Mouse (Mus musculus) CH12.LX (cell line): ENCODE measurements around the gene Grid1.

Experiments
- CHD2 ChIP-seq: IDR thresholded peaks from 2 replicates; pipeline ENCODE4 v1.6.1; 2011; ENCODE audit warnings: low read length, improper control_type of control experiment
- CTCF ChIP-seq, 2 experiments: IDR thresholded peaks in 1 of 2; conservative IDR thresholded peaks in 1 of 2; 2 replicates each; pipeline ENCODE4 v1.5.1; 2011 to 2012; ENCODE audit warnings: low read depth in 2 of 2, low read length in 2 of 2, improper control_type of control experiment in 1 of 2, inconsistent platforms in 1 of 2, mild to moderate bottlenecking in 1 of 2, moderate library complexity in 1 of 2
- ELF1 ChIP-seq: IDR thresholded peaks from 2 replicates; pipeline ENCODE4 v1.6.1; 2014; ENCODE audit warnings: low read depth, mild to moderate bottlenecking, inconsistent platforms, low read length, improper control_type of control experiment
- EP300 ChIP-seq: IDR thresholded peaks from 2 replicates; pipeline ENCODE4 v1.6.1; 2011; ENCODE audit warnings: low read length, improper control_type of control experiment
- HCFC1 ChIP-seq: IDR thresholded peaks from 2 replicates; pipeline ENCODE4 v1.6.1; 2012; ENCODE audit warnings: low read depth, mild to moderate bottlenecking, inconsistent platforms, low read length, improper control_type of control experiment
- MAX ChIP-seq: IDR thresholded peaks from 2 replicates; pipeline ENCODE4 v1.6.1; 2011; ENCODE audit warnings: low read length, improper control_type of control experiment
- MAZ ChIP-seq: IDR thresholded peaks from 2 replicates; pipeline ENCODE4 v1.6.1; 2012; ENCODE audit warnings: low read depth, mild to moderate bottlenecking, inconsistent platforms, low read length, improper control_type of control experiment, moderate library complexity
- POLR2A ChIP-seq: IDR thresholded peaks from 2 replicates; pipeline ENCODE4 v1.6.1; 2011; ENCODE audit warnings: low read depth, mild to moderate bottlenecking, improper control_type of control experiment, low read length
- RAD21 ChIP-seq: IDR thresholded peaks from 2 replicates; pipeline ENCODE4 v1.6.1; 2011; ENCODE audit warnings: low read depth, mild to moderate bottlenecking, low read length, improper control_type of control experiment, moderate library complexity
- UBTF ChIP-seq: IDR thresholded peaks from 2 replicates; pipeline ENCODE4 v1.6.1; 2012; ENCODE audit warnings: low read depth, mild to moderate bottlenecking, inconsistent platforms, low read length, improper control_type of control experiment, moderate library complexity
- USF2 ChIP-seq: conservative IDR thresholded peaks from 2 replicates; pipeline ENCODE4 v1.6.1; 2011; ENCODE audit warnings: low read depth, low read length, improper control_type of control experiment
- ZC3H11A ChIP-seq: IDR thresholded peaks from 2 replicates; pipeline ENCODE4 v1.6.1; 2012; ENCODE audit warnings: low read depth, mild to moderate bottlenecking, inconsistent platforms, low read length, improper control_type of control experiment

- TF ChIP-seq HCFC1 (no peak), CHD2 (no peak), CTCF (conservative IDR thresholded peaks at IDR 0.05 in 1 of 2, IDR thresholded peaks at IDR 0.05 in 1 of 2; ENCODE audit: low read depth in 2 of 2, low read length in 2 of 2) (no peak), ZC3H11A (no peak), POLR2A (no peak), USF2 (no peak), ELF1 (no peak), MAX (no peak), EP300 (no peak), UBTF (no peak), RAD21 (no peak), MAZ (no peak)
Observed at GRCm38 (mm10) chr14:35374374-35374773, 554.5 kb downstream of the Grid1 start.
